Mouse (Mus musculus): ENCODE data around the gene Cd83.

Cd83 gene

GRCm38 (mm10) chr13:43806371-43807271, 22.0 kb downstream of the Cd83 start:
- DNase-seq (ENCODE audit: low spot score in 2 of 2): no peak

GRCm38 (mm10) chr13:43807272-43807675, 22.7 kb downstream of the Cd83 start:
- DNase-seq (ENCODE audit: low spot score in 2 of 2): no peak

GRCm38 (mm10) chr13:43810621-43811020, 26.0 kb downstream of the Cd83 start:
- DNase-seq (ENCODE audit: low spot score in 2 of 2): no peak

GRCm38 (mm10) chr13:43811835-43812234, 27.3 kb downstream of the Cd83 start:
- DNase-seq (ENCODE audit: low spot score in 2 of 2): no peak

- DNase-seq (ENCODE audit: low spot score in 2 of 2): no peak
Observed at GRCm38 (mm10) chr13:43813431-43813830, 28.9 kb downstream of the Cd83 start.

- DNase-seq (ENCODE audit: low spot score in 2 of 2): no peak
Observed at GRCm38 (mm10) chr13:43817461-43817860, 32.9 kb downstream of the Cd83 start.

- DNase-seq (ENCODE audit: low spot score in 2 of 2): no peak
Observed at GRCm38 (mm10) chr13:43818307-43819019, 33.9 kb downstream of the Cd83 start.

- DNase-seq (ENCODE audit: low spot score in 2 of 2): no peak
Observed at GRCm38 (mm10) chr13:43819020-43819310, 34.4 kb downstream of the Cd83 start.

GRCm38 (mm10) chr13:43820071-43820470, 35.5 kb downstream of the Cd83 start:
- no peak for DNase-seq (ENCODE audit: low spot score in 2 of 2)

- no peak for DNase-seq (ENCODE audit: low spot score in 2 of 2)
Observed at GRCm38 (mm10) chr13:43822306-43822705, 37.7 kb downstream of the Cd83 start.

GRCm38 (mm10) chr13:43828648-43829047, 44.1 kb downstream of the Cd83 start:
- DNase-seq (ENCODE audit: low spot score in 2 of 2): no peak

GRCm38 (mm10) chr13:43830892-43831673, 46.5 kb downstream of the Cd83 start:
- DNase-seq (ENCODE audit: low spot score in 2 of 2): no peak

GRCm38 (mm10) chr13:43832731-43833130, 48.2 kb downstream of the Cd83 start:
- no peak for DNase-seq (ENCODE audit: low spot score in 2 of 2)

- DNase-seq (ENCODE audit: low spot score in 2 of 2): no peak
Observed at GRCm38 (mm10) chr13:43836376-43836775, 51.8 kb downstream of the Cd83 start.

GRCm38 (mm10) chr13:43837812-43838211, 53.2 kb downstream of the Cd83 start:
- no peak for DNase-seq (ENCODE audit: low spot score in 2 of 2)

- no peak for DNase-seq (ENCODE audit: low spot score in 2 of 2)
Observed at GRCm38 (mm10) chr13:43845151-43845550, 60.6 kb downstream of the Cd83 start.

- DNase-seq (ENCODE audit: low spot score in 2 of 2): no peak
Observed at GRCm38 (mm10) chr13:43847186-43847585, 62.6 kb downstream of the Cd83 start.

GRCm38 (mm10) chr13:43849816-43850215, 65.2 kb downstream of the Cd83 start:
- DNase-seq (ENCODE audit: low spot score in 2 of 2): no peak

GRCm38 (mm10) chr13:43851108-43851507, 66.5 kb downstream of the Cd83 start:
- DNase-seq (ENCODE audit: low spot score in 2 of 2): no peak
